Mouse (Mus musculus): Measurements from ENCODE around the gene Irf2.

- no peak for TF ChIP-seq CTCF (IDR thresholded peaks at IDR 0.05; ENCODE audit: borderline replicate concordance, insufficient read depth, low read length)
- no peak for TF ChIP-seq POLR2A (IDR thresholded peaks at IDR 0.05; ENCODE audit: low read depth, low read length)
These were observed 54.8 kb downstream of the Irf2 start for GRCm38 (mm10) chr8:46794317-46794716.
